Mouse (Mus musculus): ENCODE results near the gene Acaca. TPM values are rescaled to one million over a fixed set of nuclear protein-coding genes. Genes with fewer than 3 reads are reported as not detected.
A peak's percentile ranks its signal among the peaks of the same experiment; 100 is the strongest.
"Not testable (repeated sequence)": the region's sequence is repeated elsewhere in the genome, so short reads cannot be mapped to it uniquely, and the experiment has no call there.

The Acaca gene
- total RNA-seq, 2 experiments from 2014 or later, result 80.8 to 81.2 TPM

DNA sequence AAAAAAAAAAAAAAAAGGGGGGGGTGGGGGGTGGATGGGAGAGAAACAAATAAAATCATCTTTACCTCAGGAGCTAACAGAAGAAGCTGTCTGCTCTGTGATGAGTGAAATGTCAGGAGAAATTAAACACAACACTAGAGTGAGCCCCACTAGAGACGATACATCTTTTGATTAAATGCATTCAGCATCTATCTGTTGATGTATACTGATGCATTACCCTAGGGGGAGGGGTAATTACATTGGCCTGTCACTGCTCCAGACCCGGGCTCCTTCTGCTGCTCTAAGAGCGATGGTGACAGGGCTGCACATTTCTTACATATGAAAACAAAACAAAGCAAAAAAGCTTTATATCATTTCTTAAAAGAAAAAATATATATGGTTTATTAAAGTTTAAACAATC, 163.8 kb downstream of the Acaca start:
- TF ChIP-seq CTCF (IDR thresholded peaks at IDR 0.05), result no peak
- intact Hi-C loops (cut with DNase I), result no loop called here

DNA sequence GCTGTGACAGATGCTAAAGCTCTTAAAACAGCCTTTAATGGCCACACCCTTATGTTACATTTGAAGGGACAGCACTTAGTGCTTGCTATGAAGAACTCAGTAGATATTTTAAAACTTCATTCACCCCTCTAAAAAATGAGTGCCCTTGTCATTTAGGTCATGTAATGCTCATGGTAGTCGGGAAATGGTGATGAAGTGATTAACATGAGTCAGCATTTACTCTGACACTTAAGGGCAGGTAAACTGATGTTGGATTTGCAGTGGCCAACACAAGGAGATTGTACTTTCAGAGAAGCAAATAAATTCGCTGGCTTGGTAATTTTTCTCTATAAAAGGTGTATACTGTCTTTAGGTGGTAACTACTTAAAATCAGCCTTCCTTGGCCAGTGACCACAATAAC, 166.9 kb downstream of the Acaca start:
- no peak for DNase-seq (ENCODE audit: extremely low spot score in 1 of 2, low spot score in 2 of 2)
- no peak for TF ChIP-seq CTCF (IDR thresholded peaks at IDR 0.05)
- no peak overlapping the region for H3K27ac ChIP-seq
- intact Hi-C loops (cut with DNase I), result no loop called here
- H3K4me3 ChIP-seq, result no peak overlapping the region

More for the DNA sequence above, 163.8 kb downstream of the Acaca start:
- DNase-seq (ENCODE audit: extremely low spot score in 1 of 2, low spot score in 2 of 2), result no peak
- Histone ChIP-seq H3K27ac (no peak overlapping the region), H3K4me3 (no peak overlapping the region)

DNA sequence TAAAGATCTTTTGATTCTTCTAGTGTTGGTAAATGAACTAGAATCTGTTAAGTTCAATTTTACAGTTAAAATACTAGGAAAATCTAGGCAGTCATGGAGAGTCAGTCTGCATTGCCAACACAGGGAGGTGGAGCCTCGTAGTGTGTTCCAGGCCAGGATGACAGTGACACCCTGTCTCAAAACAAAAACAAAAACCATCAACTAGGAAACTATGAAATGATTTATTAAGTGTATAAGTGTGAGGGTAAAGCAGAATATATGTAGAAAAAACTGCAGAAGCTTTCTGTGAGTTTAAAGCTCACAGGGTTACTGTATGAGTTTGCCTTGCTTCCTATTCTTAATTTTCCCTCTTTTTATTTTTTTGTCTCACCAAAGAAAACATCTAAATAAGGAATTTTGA, 176.0 kb downstream of the Acaca start:
- Histone ChIP-seq H3K27ac (no peak overlapping the region), H3K4me3 (no peak overlapping the region)
- intact Hi-C loops (cut with DNase I), result no loop called here
- no peak for DNase-seq (ENCODE audit: extremely low spot score in 1 of 2, low spot score in 2 of 2)
- TF ChIP-seq CTCF (IDR thresholded peaks at IDR 0.05), result no peak

DNA sequence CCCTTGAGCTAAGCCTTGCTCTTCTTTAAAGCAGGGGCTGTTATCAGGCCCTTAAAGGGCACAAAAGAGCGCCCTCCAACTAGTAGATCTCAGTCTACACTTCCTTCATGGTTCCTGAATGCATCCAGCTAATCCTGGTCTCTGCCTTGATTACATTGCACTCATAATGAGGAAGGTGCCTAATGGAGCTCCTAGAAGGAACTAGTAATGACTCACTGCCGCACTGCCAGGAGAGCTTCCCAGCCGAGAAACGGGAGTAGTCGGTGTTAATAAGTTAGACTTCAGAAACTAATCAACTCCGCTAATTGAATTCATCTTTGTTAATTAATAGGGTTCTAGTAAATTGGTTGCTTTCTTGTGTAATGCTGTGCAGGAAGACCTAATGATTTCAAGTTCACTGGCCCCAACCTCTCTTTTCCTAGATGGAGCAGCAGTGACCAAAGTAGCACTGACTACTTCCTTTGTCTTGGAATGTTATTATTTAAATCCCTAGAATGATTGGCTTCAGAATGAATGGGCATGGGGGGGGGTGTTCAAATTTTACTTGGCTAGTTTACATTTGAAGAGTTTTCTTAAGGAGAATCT, 176.8 kb downstream of the Acaca start:
- H3K27ac ChIP-seq, result no peak overlapping the region
- DNase-seq (ENCODE audit: extremely low spot score in 1 of 2, low spot score in 2 of 2), result no peak
- no peak for TF ChIP-seq CTCF (IDR thresholded peaks at IDR 0.05)
- no peak overlapping the region for H3K4me3 ChIP-seq
- intact Hi-C loops (cut with DNase I), result no loop called here

DNA sequence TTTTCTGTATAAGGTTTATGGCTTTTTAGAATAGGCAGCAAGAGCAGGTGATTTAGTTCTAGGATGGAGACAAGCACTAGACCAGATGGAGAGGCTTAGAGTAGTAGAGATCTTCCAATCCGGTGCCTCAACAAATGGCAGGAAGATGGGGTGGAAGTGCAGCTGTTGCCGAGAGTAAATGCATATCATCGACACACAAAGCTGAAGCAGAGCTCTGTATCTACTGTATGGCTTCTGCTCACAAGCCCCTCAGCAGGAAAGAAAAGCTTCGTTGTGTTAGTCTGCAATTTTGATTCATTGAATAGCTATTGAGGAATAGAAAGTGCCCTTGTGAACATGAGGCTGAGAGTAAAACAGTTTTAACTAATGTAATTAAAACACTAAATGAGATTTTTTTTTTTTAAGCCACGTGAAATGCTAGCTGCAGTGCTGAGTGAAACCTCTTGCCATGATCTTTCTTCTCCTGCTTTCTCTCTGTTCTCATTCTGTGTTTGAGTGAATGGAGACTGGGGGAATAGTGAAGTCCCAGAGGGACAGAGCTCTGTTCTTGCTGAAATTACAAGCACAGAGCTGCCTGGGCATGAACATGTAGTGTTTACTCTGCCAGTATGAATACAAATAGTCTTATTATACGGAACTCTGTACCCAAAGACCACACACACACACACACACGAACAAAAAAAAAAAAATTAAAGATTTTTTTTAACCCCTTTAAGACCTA, 194.7 kb downstream of the Acaca start:
- DNase-seq (ENCODE audit: extremely low spot score in 1 of 2, low spot score in 2 of 2), result no peak
- intact Hi-C loops (cut with DNase I), result no loop called here
- TF ChIP-seq CTCF (IDR thresholded peaks at IDR 0.05), result no peak
- H3K27ac ChIP-seq, result peak overlapping the region; percentile 13; the same call in 1 of the 2 replicates
- H3K4me3 ChIP-seq, result no peak overlapping the region

DNA sequence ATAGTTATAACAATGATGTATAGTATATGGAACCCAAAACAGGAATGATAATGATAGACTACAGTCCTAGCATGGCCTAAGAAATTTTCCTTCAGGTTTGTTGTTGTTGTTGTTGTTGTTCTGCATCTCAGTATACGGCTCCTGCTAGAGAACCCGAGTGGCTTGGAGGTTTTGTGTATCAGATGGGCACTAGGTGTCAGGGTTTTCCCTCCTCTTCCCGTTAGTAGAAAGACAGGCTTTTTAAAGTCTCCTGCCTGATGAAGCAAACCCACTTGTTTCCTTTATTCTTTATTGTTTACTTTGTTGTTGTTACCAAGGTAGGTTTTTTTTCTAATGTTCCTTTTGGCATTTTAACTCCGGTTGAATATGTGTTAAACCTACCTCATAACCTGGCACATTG, 197.6 kb downstream of the Acaca start:
- TF ChIP-seq CTCF (IDR thresholded peaks at IDR 0.05), result no peak; the same call in 1 of the 2 replicates
- no peak for DNase-seq (ENCODE audit: extremely low spot score in 1 of 2, low spot score in 2 of 2)
- Histone ChIP-seq H3K4me3 (no peak overlapping the region), H3K27ac (no peak overlapping the region)
- intact Hi-C loops (cut with DNase I), result no loop called here

DNA sequence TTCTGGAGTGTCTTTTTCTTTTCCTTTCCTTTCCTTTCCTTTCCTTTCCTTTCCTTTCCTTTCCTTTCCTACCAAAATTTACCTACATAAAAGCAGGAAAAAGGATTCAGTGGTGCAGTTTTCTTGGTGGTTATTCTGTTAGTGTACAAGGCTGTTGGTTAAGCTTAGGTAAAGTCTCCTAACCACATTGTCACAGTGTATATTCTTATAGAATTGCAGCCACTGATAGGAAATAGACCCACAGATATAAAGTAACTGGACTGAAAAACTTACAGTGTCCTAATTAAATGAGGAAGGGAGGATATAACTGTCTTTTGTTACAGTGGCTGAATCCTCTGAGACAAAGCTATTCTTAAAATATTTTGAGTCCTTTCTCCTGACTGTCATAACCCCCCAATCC, 202.9 kb downstream of the Acaca start:
- Histone ChIP-seq H3K27ac (no peak overlapping the region), H3K4me3 (no peak overlapping the region)
- no peak for DNase-seq (ENCODE audit: extremely low spot score in 1 of 2, low spot score in 2 of 2)
- intact Hi-C loops (cut with DNase I), result no loop called here
- TF ChIP-seq CTCF (IDR thresholded peaks at IDR 0.05), result no peak

DNA sequence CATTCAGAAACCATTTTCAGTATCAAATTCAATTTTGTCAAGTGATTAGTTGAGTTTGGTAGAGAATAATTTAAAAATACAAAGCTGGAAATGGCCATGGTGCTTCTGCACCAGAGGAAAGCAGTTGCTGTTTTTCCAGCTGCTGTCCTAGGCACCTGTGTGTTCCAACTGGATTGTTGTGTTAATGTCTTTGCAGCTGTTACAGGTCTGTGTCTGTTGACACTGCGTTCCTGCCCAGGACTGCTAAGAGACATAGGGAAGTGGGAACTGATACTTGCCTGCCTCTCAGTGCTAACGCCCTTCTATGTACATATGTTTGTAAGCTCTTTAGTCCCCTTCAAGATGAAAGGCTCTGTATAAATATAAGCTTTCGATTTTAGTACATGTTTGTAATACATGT, 203.4 kb downstream of the Acaca start:
- no peak for TF ChIP-seq CTCF (IDR thresholded peaks at IDR 0.05)
- no peak overlapping the region for H3K4me3 ChIP-seq
- intact Hi-C loops (cut with DNase I), result no loop called here
- DNase-seq (ENCODE audit: extremely low spot score in 1 of 2, low spot score in 2 of 2), result no peak
- no peak overlapping the region for H3K27ac ChIP-seq

DNA sequence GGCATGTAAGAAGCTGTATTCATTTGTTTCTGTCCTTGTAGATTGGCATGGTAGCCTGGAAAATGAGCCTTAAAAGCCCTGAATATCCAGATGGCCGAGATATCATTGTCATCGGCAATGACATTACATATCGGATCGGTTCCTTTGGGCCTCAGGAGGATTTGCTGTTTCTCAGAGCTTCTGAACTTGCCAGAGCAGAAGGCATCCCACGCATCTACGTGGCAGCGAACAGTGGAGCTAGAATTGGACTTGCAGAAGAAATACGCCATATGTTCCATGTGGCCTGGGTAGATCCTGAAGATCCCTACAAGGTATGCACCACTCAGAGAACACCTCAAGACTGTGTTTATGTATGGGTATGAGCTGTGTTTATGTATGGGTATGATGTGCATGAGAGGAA, 208.8 kb downstream of the Acaca start:
- H3K4me3 ChIP-seq; DNase-seq (ENCODE audit: extremely low spot score in 1 of 2, low spot score in 2 of 2); intact Hi-C loops (cut with DNase I): not testable (repeated sequence)
- H3K27ac ChIP-seq, result peak overlapping the region; percentile 47

DNA sequence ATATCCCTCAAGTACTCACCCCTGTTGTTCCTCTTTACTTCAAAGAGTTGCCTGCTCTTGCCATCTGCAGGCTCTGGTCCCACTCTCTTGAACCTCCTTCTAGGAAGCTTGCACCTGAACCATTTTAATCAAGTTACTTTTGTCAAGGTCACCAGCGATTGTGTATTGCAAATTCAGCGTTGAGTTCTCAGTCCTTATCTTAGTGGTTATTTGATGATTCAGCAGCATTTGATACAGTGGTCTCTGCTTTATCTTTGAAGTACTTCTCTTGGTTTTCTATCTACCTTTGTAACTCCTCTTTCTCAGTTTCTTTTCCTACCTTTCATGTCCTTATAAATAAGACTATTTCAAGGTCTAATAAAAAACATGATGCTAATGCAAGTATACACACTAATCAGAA, 211.2 kb downstream of the Acaca start:
- intact Hi-C loops (cut with DNase I), result no loop called here
- Histone ChIP-seq H3K27ac (no peak overlapping the region), H3K4me3 (no peak overlapping the region)
- no peak for TF ChIP-seq CTCF (IDR thresholded peaks at IDR 0.05)
- DNase-seq (ENCODE audit: extremely low spot score in 1 of 2, low spot score in 2 of 2), result no peak

DNA sequence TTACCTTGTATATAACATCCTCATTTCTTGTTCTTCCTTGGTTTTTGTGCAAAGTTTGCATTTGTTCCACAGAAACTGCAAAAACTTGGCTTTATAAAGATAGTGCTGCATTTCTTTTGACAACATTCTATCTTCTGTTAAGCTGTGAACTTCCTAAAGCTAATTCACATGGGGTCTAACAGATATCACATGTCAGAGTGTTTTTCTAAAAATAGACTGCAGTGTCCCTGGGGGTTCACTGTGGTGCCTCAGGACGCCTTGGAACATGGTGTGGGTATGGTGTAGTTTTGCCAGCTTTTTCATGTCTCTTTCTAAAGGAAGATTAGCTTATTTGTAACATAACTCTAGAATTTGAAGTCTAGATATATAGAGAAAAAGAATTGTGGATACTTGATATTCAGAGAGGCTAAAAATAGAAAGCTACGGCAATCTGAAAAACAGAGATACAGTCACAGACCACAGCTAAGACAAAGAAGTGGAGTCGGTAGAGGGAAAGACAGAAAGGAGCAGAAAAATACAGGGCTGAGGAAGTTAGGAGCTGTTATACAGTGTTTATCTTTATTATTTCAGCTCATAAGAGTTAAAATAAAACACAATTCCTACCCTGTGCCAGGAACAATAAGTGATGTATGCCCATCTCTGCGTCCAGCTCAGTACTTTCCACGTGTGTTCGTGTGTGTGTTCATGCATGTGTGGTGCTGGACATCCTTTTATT, 215.2 kb downstream of the Acaca start:
- intact Hi-C loops (cut with DNase I), result no loop called here
- no peak for DNase-seq (ENCODE audit: extremely low spot score in 1 of 2, low spot score in 2 of 2)
- TF ChIP-seq CTCF (IDR thresholded peaks at IDR 0.05), result no peak
- H3K27ac ChIP-seq, result no peak overlapping the region
- no peak overlapping the region for H3K4me3 ChIP-seq

DNA sequence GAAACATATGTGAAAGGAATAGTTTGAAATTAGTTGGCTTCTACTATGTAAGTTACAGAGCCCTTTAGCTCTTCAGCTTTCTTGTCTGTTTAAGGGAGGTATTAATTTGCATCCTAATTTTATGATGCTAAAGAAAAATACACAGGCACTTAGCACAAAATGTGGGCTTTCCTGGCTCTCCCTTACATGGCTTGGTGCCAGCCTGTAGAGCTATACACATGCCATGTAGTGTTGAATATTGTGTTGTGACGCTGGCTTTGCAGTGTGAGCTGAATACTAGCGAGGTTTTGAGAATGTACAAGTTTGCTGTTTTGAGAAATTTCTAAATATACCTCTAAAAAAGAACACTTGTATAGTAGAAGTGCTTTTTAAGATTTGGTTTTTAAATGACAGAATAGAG, 218.3 kb downstream of the Acaca start:
- intact Hi-C loops (cut with DNase I), result no loop called here
- DNase-seq (ENCODE audit: extremely low spot score in 1 of 2, low spot score in 2 of 2), result peak in 1 of 2 experiments; percentile 24
- no peak overlapping the region for H3K27ac ChIP-seq

More for the DNA sequence above, 218.3 kb downstream of the Acaca start:
- H3K4me3 ChIP-seq, result no peak overlapping the region
- TF ChIP-seq CTCF (IDR thresholded peaks at IDR 0.05), result no peak

All from left cerebral cortex, adult 2 months (tissue).